Mouse (Mus musculus): ENCODE measurements at regions not wholly inside any gene's neighbourhood (a gene's known extent, or its start where the extent isn't known, plus 50 kb on each side); places are given as distances from the start of the nearest gene placed in this dataset.

DNA sequence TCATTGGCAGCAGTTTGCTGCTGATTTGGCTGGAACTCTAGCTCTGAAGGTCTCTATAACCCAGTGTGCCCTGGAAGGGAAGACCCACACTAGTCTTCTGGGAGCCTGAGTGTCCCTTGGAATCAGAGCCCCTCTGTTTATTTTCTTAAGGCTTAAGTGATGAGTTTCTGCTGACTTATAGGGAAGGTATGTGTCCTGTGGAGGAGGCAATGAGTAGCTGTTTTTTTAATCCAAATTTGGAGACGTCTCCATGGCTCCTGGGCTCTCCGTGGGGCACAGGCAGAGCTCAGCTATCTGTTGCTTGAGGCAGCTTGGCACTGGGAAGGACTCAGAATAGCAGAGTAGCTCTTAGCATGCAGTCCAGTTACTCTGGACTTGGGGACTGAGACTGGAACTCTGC lies 146.4 kb downstream of the Ttc32 start:
- DNase-seq: no peak

DNA sequence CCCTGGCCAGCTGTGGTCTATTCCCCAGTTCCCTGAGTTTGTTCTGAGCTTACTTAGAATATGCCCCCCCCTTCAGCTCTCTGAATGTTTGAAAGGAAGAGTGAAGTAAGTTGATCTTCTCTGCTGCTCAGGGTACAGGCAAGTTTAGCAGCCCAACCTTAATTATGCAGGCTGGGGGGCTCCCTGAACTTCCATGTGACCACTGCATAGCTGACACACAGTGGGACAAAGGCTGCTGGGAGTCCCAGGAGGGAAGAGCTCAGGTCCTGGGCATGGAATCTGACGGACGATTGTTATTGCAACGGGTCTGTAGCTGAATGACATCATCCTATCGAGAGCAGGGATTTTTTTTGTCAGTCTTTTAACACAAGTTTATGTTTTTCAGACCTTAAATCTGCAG lies 148.8 kb downstream of the Ttc32 start:
- no peak for DNase-seq

- no peak for DNase-seq
Observed at GRCm38 (mm10) chr12:9180677-9181076, 150.9 kb downstream of the Ttc32 start.

GRCm38 (mm10) chr12:9191721-9192120 lies 161.9 kb downstream of the Ttc32 start:
- DNase-seq: no peak

DNA sequence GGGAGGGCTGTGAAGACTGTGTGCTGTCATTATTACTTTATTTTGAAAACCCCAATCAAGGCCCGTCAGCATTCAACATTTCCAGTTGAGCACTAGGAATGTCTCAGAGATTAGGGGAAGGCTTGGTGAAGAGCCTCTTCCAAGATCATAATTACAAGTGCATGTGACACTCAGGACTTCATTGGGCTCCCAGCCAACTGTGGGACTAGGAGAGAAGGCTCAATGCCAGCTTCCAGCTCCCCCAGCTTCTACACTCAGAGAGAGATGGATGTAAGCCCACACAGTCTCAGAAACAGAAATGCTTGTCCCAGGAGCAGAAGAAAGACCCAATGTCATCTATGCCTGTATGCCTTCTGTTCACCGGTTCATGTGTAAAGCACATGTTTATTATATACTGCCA lies 169.5 kb downstream of the Ttc32 start:
- no peak for DNase-seq

DNA sequence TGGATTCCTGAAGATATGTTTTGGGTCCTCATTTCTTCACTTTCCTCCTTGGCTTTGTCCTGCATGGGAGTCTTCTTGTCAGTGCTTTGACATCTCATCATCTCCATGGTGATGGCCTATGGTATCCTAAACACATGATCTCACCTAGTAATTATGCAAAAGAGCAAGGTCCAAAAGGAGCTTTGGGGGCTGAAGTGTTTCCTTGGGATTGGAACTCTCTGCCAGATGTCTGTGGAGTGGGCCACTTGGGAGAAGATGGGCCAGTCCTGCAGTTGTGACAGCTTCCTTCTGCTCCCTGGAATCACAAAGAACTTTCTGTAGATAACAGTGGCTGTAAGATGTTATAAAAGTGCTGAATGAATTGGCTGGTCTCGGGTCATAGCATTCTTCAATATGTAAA lies 182.4 kb downstream of the Ttc32 start:
- no peak for DNase-seq

DNA sequence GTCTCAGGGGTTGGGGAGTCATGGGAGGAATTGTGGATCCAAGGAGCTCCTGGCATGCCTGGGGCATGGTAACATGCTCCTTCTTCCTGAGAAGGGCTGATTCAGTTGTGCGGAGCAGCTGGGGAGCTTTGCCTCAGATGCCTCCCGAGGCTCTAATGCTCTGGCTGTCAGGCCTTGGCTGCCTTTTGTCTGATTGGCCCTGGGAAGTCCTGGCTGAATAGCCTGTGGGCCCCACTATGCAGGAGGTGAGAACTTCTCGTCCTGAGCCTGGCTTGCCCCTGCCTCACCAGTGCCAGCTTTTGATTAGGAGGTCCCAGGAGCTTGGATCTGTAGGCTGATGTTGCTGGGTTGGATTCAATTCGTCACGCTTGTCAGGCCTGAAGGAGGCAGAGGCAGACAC lies 195.2 kb downstream of the Ttc32 start:
- no peak for DNase-seq

GRCm38 (mm10) chr12:9227901-9228300 lies 198.1 kb downstream of the Ttc32 start:
- no peak for DNase-seq

- no peak for DNase-seq
Observed at GRCm38 (mm10) chr12:9228486-9228885, 198.7 kb downstream of the Ttc32 start.

GRCm38 (mm10) chr12:9229981-9230380 lies 200.2 kb downstream of the Ttc32 start:
- no peak for DNase-seq

DNA sequence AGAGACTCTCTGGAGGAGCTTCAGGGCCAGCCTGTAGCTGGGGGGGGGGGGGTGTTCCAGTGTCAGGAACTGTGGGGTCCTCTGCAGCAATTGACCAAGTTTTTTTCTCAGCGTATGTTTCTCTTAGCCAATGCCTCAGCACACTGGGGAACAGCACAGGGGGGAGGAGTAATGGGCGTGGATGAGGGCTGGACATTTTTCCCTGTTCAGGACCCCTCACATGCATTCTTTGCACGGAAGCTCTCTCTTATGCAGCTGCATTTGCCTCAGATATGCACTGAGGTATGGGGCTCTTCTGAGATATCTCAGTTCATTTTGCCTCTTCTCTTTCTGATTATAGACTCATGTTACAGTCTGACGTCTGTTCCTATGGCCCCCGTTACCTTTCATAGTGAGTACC lies 200.8 kb downstream of the Ttc32 start:
- DNase-seq: no peak

DNA sequence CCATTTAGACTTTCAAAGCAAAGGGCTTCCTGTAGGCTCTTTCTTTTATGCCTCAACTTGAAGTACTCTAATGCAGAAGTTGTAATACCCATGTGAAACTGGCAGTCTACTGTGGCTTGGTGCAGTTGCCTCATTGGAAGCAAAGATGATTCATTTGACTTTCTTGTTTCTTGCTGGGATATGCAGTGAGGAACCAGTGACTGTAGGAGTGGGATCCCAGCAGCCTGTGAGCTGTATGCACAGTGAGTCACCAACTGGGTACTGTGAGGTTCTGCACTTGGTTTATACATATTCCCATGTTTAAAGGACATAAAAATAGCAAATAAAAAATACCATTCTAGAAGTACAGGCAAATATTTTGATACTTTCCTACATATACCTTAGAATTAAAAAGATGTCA lies 202.6 kb downstream of the Ttc32 start:
- DNase-seq: no peak

- DNase-seq: no peak
Observed at GRCm38 (mm10) chr12:9235866-9236265, 206.1 kb downstream of the Ttc32 start.

DNA sequence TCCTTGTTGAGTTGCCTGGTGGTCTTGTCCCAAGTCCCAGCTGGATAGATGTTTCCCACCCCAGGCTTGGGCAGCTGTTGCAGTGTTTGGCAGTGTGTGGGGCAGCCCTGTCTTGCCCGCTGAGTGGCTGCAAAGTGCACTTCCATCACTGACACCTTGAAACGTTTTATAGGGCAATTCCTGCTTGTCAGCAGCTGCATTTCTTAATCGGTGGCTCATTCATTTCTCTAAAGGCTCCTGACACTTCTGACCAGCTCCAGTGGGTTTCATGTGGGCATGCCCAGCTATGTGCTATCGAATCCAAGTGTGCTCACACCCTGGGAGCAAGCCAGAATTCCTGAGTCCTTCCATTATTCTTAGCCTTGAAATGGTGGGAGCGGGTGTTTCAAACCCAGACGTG lies 207.7 kb downstream of the Ttc32 start:
- DNase-seq: no peak

DNA sequence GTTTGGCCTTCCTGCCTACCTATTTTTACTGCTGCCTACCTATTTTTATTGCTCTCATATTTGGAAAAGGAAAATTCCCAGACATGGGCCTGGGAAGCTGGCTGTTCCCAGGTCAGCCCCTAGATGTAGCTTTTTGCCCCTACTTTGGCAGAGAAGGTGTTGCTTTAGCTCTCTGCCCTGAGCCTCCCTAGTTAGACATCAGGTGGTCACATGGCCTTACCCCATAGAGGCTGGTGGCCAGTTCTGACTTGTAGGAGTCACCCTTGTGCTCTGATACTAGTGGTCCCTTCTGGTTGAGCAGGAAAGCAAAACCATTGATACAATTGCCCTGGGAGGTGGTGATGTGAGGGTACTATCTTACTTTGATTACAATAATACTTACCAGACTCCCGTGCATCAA lies 208.2 kb downstream of the Ttc32 start:
- no peak for DNase-seq

DNA sequence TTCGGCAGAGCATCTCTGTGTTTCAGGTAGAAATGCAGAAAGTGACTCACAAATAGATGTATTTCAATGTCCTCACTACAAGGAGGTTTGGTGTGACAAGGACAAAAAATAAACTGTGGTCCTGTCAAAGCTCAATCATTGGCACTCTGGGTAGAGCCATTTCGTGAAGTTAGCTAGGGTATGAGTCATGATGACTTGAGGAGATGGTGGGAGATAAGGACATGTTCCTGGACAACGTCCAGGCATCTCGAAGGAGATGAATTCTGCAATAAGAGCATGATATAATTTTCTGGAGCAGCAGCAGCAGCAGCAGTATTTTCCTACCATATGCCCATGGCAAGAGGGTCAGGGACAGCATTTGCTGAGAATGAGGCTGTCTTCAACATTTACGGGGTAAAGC lies 217.7 kb downstream of the Ttc32 start:
- no peak for DNase-seq

GRCm38 (mm10) chr12:9251772-9252171 lies 222.0 kb downstream of the Ttc32 start:
- DNase-seq: peak; percentile 59

GRCm38 (mm10) chr12:9253306-9254074 lies 223.7 kb downstream of the Ttc32 start:
- no peak for DNase-seq

DNA sequence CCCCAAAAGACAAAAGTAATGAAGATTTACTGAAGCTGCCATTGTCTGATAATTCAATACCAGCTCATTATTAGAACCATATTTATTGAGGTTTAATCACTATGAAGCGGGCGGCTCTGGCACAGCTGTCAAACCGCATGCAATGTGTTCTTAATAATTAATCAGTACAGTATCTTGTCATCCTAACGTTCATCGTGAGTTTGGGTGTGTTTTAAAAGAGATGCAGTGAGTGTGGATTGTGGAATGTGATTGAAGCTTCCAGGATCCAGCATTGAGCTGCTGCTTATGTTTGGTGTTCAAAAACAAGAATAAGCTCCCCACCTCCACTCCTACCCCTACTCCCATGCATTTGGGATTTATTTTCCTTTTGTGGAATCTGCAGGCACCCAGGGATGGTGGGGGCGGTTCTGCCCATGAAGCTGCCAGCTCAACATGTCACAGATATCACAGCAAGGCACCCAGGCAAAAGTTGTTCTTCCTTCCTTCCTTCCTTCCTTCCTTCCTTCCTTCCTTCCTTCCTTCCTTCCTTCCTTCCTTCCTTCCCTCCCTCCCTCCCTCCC lies 224.6 kb downstream of the Ttc32 start:
- no peak for DNase-seq

- DNase-seq: no peak
Observed at GRCm38 (mm10) chr12:9255661-9256486, 226.1 kb downstream of the Ttc32 start.

DNA sequence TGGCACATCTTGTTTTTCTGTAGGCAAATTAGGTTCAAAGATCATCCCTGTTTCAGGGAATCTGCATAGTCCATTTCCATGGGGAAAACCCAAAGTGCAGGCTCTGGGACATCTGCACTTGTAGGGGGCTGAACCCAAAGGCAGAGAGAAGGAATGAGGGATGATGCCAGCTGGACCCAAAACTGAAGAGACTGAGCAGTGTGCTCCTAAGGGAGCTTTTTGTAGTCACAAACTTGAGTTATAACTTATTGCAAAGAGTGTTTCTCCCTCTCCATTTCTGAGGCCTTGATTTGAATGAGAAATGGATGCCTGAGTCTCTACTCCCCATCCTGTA lies 226.7 kb downstream of the Ttc32 start:
- DNase-seq: no peak

- no peak for DNase-seq
Observed at GRCm38 (mm10) chr12:9258221-9258620, 228.4 kb downstream of the Ttc32 start.

GRCm38 (mm10) chr12:9261662-9262061 lies 231.9 kb downstream of the Ttc32 start:
- no peak for DNase-seq

DNA sequence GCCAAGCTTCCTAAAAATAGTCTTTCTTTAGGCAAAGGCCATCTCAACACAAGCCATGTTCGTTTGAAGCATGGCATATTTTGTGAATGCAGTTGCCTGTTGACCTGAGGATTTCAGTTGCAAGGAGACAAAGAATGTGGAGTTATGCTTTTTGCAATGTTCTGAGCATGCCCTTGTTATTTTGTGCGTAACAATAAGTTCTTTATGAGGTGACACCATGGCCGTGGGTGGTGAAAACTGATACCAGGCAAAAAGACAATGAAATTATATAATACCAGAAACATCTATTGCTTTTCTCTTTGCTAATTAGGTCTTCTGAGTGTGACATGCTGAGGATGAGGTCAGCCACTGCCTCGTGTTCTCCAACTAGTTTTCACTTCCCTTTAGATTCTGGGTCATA lies 236.4 kb downstream of the Ttc32 start:
- DNase-seq: no peak

Data from adrenal gland, postnatal 25 days (tissue).